Mouse (Mus musculus) brain, adult 2 months (tissue): ENCODE data around the gene Uqcr11.

ENCODE experiments used
- DNase-seq: peaks from one replicate; pipeline ENCODE4 v3.0.0; 2011; ENCODE audit warnings: low read depth, low spot score

Gene Uqcr11

DNA sequence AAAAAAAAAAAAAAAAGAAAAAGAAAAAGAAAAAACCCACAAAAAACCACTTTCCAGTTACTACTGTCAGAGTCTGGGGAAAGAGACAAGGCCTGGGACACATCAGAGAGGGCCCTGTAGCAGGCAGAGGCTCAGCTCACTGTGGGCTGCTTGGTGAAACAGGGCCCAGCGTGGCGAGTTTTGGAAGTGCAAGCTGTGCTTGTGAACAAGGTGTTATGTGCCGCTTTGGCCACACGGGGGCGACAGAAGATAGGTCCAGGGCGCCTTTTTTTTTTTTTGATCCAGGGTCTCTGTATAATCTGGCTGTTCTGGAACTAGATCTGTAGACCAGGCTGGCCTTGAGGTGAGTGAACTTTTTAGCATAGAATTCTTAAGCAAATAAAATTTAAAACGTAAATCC lies 30.5 kb downstream of the Uqcr11 start:
- DNase-seq = peak; percentile 98

DNA sequence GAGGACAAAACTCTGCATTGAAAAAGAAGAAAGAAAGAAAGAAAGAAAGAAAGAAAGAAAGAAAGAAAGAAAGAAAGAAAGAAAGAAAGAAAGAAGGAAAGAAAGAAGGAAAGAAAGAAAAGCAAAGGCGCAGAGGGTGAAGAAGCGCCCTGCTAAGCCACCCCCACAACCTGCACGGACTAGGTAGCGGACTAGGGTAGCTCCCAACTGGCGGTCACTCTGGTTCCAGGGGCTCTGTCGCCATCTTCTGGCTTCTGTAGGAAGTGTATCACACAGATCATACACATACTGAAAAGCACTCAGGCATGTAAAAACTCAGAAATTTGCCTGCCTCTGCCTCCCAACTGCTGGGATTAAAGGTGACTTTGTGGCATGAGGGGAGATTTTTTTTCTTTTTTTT lies 32.6 kb downstream of the Uqcr11 start:
- DNase-seq = peak; percentile 78

DNA sequence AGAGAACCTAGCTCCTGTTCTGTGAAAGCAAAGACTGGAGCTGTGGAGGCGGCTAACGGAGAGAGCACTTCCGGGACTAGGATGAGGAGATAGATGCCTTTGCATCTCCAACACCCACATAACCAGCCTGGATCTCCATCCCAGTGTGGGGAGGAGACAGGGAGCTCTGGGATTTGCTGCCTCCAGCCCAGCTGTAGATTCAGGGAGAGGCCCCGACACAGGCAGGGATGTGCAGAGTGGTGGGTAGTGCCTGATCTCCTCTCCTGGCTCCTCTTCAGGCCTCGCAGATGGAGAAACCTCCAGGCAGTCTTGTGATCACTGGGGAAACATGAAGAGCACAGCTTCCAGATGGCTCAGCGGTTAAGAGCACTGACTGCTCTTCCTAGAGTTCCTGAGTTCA lies 33.9 kb downstream of the Uqcr11 start:
- DNase-seq = peak; percentile 82

DNA sequence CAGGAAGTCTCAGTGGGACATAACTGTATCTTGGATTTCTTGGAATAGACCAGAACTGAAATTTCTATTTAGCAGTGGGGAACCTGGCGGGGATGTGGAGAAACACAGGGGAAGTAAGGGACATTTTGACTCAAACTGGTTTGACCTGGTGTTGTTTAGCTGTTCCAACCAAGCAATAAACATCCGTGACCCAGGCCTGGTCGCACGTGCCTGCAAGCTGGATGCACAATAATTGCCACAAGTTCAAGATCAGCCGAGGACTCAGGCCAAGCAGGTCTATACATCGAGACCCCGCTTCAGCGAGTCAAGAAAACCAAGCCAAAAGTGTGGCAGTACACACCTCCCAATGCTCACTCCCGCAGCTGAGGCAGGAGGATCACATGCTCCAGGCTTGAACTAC lies 34.6 kb downstream of the Uqcr11 start:
- no peak for DNase-seq

DNA sequence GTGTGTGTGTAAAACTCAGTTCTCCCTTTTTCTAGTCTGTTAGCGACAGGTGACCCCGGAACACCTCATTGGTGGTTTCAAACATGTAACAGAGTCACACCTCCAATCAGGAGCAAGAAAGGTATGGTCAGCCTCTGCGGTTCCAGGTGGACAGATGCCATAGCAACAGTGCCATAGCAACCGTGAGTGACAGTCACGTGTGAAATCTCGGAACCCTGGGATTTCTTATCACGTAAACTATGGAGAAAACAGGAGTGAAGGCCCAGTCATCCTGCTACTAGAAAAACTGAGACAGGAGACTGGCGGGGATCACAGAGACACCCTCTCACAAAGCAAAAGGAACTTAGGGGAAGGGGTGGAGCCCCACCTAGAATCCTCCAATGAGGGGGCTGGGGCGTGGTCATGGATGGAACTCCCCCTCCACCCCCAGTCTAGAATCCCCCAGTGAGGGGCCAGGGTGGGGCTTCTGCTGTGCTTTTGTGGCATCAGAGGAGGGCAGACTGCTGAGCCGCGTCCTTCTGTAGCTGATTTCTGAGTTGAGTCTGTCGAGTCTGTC lies 35.1 kb downstream of the Uqcr11 start:
- peak; percentile 93 for DNase-seq

DNA sequence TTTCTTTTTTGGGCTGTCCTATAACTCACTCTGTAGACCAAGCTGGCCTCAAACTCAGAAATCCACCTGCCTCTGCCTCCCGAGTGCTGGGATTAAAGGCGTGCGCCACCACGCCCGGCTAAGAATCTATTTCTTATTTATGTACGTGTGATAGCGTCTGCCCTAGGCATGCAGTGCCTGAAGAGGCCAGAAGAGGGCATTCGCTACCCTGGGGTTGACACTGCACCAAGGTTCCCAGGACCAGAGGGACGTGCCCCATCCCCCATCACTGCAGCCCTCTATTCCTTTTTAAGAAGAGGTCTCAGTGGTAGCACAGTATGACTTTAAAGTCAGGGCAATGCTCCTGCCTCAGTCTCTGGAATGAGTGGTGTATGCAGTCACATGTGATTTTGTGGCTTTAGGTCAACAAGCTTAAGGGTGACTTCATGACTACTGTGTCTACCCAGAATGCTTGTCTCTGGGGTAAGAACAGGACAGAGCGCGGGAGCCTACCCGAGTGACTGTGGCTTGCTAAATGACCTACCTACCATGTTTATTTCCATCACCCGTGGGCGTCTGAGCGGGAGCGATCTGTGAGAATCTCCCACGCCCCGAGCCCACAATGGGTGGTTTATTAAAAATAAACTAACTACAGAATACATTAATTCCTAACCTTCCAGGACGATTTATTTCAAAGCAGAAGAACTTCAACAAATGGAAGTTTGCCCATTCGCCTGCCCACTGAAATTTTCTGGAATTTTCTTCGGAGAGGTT lies 36.5 kb downstream of the Uqcr11 start:
- peak; percentile 70 for DNase-seq

DNA sequence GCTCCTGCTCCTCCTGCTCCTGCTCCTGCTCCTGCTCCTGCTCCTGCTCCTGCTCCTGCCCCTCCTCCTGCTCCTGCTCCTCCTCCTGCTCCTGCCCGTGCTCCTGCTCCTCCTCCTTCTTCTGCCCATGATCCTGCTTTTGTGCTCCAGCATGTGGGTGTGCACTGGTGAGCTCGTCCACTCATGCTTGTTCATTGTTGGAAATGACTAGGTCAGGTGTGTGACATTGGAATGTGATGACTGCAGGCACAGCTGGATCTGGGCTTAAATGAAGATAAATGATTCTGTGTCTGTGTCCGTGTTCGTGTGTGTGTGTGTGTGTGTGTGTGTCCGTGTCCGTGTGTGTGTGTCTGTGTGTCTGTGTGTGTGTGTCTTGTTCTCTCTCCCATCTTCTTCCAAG lies 38.2 kb downstream of the Uqcr11 start:
- no peak for DNase-seq

DNA sequence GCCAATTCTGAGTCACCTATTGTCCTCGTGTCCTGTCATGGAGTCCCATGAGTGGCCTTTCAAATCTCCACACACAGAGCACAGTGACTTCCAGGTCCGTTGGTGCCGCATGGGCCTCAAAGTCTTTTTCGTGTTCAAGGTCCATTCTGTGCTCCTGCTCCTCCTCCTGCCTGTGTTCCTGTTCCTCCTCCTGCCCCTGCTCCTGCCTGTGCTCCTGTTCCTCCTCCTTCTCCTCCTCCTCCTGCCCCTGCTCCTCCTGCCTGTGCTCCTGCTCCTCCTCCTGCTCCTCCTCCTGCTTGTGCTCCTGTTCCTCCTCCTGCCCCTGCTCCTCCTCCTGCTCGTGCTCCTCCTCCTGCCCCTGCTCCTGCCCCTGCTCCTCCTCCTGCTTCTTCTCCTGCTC lies 38.7 kb downstream of the Uqcr11 start:
- no peak for DNase-seq

DNA sequence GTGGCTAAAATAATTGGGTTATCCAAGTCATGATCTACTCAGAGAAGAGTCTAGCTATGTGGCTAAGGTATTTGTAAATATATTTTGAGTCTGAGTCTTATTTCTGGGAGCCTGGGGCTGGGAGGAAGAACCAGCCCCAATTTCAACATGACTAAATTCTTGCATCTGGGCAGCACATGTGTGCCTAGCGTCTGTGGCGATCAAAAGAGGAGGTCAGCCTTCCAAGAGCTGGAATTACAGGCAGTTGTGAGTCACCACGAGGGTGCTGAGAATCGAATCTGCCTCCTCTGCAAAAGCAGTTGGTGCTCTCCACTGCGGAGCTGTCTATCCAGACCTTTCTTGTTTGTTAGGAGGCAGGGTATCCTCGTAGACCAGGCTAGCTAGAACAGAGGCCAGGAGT lies 40.9 kb downstream of the Uqcr11 start:
- no peak for DNase-seq

DNA sequence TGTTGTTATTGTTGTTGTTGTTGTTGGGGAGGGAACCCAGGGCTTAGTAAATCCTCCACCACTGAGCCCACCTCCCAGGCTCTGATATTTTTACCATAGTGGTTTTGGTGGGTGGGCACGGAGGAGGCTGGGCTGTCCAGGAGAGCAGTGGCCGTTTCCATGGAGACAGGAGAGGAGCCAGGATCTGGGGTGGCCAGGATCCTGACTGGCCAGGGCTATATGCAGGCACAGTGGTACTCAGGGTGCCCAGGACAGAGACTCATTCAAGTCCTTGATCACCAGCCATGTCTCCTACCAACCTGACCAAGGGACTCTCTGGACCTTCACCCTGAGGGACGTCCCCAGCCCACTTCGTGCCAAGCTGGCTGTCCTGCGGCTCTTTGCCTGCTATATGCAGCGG lies 42.9 kb downstream of the Uqcr11 start:
- no peak for DNase-seq

DNA sequence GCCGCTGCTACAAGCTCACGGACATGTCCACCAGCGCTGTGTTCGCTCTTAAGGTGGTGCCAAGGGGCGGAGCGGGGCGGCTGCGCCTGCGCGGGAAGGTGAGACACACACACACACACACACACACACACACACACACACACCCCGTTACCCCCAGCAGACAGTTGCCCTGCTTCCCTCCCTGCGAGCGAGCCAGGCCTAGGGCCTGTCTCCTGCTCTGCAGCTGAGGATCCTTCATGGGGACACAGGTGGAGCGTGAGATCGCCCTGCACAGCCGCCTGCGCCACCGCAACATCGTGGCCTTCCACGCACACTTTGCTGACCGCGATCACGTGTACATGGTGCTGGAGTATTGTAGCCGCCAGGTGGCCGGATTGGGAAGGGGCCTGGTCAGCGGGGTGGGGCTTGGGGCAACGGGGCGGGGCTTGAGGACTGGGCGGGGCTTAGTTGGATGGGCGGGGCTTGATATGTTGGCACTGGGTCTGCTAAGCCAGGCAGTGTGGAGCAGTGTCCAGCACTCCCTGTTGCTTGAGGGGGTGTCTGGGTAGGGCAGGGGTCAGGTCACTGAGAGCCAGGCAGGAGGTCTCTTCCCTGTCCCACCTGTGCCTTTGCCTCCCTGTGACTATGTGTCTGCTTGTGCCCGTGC lies 48.5 kb downstream of the Uqcr11 start:
- DNase-seq = peak; percentile 80

DNA sequence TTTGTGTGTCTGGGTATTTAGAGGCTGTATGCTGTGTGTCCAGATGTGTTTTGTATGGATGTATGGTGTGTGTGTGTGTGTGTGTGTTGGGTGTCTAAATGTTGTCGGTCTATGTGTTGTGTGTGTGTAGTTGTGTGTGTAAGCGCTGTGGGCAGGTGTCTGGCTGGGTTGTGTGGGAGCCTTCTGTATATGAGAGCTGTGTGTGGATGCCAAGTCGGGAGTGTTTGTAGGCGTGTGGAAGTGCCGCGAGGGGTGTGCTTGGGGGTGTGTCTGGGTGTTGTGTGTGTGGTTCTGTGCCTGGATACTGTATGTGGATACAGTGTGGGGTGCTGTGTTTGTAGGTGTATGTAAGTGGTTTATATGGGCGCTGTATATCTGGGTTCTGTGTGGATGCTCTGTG lies 49.3 kb downstream of the Uqcr11 start:
- DNase-seq = peak; percentile 69

DNA sequence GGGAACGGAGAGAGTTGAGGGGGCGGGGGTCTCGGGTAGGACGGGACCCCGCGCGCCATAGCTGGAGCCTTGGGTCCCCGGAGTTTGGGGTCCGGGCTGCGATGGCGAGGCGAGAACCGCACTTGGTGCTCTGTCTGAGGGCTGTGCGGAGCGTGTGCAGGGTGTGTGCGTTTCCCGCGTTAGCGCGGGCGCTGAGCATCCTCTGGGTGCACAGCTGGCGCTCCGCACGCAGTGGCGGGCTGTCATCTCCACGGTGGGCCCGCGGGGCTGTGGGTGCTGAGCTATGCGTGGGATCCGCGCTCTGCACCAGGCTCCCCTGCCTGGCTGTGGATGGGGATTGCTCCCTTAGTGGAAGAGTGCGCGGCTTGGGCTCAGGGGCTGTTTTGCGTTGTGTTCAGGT lies 49.9 kb downstream of the Uqcr11 start:
- peak; percentile 44 for DNase-seq

DNA sequence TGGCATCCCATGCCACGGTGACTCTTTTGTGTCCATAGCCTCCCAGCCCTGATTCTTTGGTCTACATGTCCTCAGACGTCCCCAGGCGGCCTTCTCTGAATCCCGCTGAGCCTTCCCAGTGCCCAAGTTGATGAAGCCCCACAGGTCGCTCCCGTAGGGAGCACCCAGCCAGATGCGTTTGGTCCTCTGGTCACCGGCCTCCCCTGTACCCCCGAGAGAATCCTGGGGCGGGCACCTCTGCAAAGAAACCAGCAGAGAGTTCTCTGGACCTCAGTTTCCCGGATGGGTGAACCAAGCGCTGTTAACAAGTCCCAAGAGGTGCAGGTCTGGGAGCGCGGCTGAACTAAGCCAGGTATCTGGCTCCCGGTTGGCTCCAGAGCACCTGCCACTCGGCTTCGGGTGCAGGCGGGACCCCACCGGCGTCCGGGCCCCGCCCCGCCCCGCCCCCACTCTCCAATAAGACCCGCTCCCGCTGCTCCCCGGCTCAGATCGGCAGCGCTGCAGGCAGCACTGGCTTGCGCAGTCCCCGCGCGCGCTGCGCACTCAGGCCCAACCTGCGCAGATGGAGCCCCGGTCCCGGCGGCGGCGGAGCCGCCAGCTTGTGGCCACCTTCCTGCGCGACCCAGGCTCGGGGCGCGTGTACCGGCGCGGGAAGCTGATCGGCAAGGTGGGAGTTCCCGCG lies 50.5 kb downstream of the Uqcr11 start, which contains the start of gene Plk5:
Gene Plk5 (plus strand): TSS at position 459 of the 682 bp plus-strand sequence.
- DNase-seq = peak; percentile 80

DNA sequence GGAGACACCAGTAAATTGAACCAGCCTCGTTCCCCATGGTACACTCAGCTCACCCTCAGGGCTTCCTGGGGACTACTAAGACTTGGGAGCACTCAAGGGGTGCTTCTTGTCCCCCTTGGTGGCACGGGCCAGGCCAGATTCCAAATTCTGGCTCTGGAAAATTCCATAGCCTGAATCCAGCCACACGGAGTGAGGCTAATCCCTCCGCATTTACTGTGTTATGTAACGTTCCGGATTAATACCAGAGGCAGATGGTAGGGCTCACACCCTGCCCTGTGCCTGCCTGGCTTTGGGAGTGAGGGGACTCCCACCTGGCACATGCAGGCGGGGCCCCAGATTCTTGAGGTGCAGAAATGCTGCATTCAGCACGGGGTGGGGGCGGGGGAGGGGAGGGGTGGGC lies 51.2 kb downstream of the Uqcr11 start:
- peak; percentile 91 for DNase-seq
